Mouse (Mus musculus): Measurements from ENCODE around the gene Igf2r. TPM values are rescaled to one million over a fixed set of nuclear protein-coding genes. Genes with fewer than 3 reads are reported as not detected.
A peak's percentile ranks its signal among the peaks of the same experiment; 100 is the strongest.

Igf2r gene
- total RNA-seq, 2 experiments from 2014 or later, result 36.9 to 46.7 TPM

DNA sequence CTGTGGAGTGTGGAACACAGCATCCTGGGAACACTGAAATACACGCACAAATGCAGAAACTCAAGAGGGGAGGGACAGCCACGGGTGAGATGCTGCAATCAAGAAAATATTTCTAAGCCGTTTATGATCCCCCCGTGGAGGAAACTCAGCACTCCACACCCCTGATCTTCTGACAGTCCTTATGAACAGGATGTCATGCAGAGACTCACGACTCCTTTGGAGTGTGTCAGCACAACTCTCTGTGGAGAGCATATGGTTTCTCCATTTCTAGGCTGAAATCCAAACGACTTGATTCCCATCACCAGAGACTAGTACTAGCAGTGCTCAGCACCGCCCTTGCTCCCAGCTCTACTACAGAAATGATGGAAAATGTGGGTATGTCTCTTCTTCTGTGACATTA, 51.2 kb downstream of the Igf2r start:
- Histone ChIP-seq H3K27ac (peak overlapping the region; percentile 46), H3K4me3 (no peak overlapping the region)
- TF ChIP-seq CTCF (IDR thresholded peaks at IDR 0.05), result no peak
- intact Hi-C loops (cut with DNase I), result no loop called here
- DNase-seq, result no peak

DNA sequence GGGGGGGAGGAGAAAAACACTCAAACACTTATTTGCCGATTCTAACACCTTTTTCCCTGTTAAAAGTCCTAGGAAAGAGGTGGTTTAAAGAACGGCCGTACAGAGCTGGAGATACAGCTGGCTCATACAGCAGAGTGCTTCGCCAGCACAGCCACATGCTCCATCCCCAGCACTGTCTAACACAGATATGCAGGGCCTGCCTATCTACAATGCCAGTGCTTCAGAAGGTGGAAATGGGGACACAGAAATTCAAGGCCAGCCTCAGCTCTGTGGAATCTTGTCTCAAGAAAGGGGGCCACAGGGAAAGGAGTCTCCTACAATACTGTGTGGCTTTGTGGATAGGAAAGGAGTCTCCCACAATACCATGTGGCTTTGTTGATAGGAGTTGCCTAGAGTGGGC, 52.0 kb downstream of the Igf2r start:
- intact Hi-C loops (cut with DNase I), result no loop called here
- no peak for TF ChIP-seq CTCF (IDR thresholded peaks at IDR 0.05)
- no peak for DNase-seq
- no peak overlapping the region for H3K4me3 ChIP-seq
- H3K27ac ChIP-seq, result peak overlapping the region; percentile 44; the same call in 1 of the 2 replicates

DNA sequence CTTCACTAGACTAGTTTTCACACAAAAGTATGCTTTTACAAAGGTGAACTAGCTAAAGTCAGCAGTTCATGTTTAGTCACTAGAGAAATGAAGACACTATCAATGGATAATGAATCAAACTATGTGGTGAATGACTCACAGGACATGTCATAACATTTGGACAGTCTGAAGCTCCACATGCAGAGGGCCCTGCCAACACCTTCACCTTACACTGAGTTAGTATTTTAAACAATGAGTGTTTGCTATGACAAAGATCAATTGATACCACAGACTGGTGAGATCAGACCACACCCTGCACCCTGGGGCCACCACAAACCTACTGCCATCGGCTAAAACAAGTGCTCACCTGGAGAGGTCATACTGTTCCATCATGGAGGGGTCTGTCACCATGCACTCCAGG, 54.4 kb downstream of the Igf2r start:
- no peak overlapping the region for H3K27ac ChIP-seq
- intact Hi-C loops (cut with DNase I), result no loop called here
- TF ChIP-seq CTCF (IDR thresholded peaks at IDR 0.05), result no peak
- no peak overlapping the region for H3K4me3 ChIP-seq
- DNase-seq, result no peak

- Histone ChIP-seq H3K4me3 (no peak overlapping the region), H3K27ac (peak overlapping the region; percentile 24; the same call in 1 of the 2 replicates)
- intact Hi-C loops (cut with DNase I), result no loop called here
- TF ChIP-seq CTCF (IDR thresholded peaks at IDR 0.05), result peak; percentile 60
- DNase-seq, result no peak
Observed at GRCm38 (mm10) chr17:12714080-12714561, 55.3 kb downstream of the Igf2r start.

GRCm38 (mm10) chr17:12712993-12713392, 56.5 kb downstream of the Igf2r start:
- H3K4me3 ChIP-seq, result no peak overlapping the region
- no peak overlapping the region for H3K27ac ChIP-seq
- no peak for DNase-seq
- TF ChIP-seq CTCF (IDR thresholded peaks at IDR 0.05), result peak; percentile 34; the same call in 1 of the 2 replicates
- intact Hi-C loops (cut with DNase I), result loop anchor here (1.0 kb wide), 1 partner anchor 96 kb away; no protein-coding TSS in a partner anchor

- intact Hi-C loops (cut with DNase I), result no loop called here
- Histone ChIP-seq H3K4me3 (no peak overlapping the region), H3K27ac (no peak overlapping the region)
- no peak for TF ChIP-seq CTCF (IDR thresholded peaks at IDR 0.05)
- DNase-seq, result no peak
Observed at GRCm38 (mm10) chr17:12712191-12712590, 57.3 kb downstream of the Igf2r start.

GRCm38 (mm10) chr17:12710976-12711375, 58.5 kb downstream of the Igf2r start:
- TF ChIP-seq CTCF (IDR thresholded peaks at IDR 0.05), result no peak
- no peak overlapping the region for H3K4me3 ChIP-seq
- no peak overlapping the region for H3K27ac ChIP-seq
- no peak for DNase-seq
- intact Hi-C loops (cut with DNase I), result no loop called here

DNA sequence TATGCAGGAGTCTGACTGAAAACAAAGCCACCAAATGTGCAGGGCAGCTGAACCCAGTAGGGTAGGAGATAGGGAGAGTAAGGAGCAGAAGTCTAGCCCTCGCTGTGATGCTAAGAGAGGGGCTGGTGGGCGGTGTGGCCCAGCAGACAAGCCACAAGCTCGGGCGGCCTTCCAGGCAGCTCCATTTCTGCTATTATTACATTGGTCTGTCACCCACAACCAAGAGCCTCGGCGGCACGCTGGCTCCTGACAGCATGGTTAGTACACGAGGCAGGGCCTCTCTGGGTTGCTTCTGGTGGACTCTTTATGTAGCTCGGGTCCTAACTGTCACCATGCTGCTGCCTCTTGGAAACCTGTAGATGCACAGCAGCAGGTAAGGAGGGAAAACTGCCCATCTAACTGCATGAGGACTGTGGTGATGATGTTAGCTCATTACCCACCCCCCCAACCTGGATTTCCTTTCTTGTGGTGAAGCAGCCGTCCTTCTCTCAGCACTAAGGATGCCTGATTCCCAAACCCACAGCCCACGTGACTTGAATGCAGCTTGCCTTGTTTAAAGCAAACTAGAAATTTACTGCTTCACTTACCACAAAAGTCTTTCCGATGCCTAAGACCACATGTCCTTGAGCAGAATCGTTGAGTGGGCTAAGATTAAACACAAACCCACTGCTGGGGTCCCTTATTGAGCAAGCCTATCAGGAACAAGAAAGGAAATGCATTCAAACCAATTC, 59.2 kb downstream of the Igf2r start:
- no peak for TF ChIP-seq CTCF (IDR thresholded peaks at IDR 0.05)
- DNase-seq, result no peak
- intact Hi-C loops (cut with DNase I), result no loop called here
- no peak overlapping the region for H3K27ac ChIP-seq
- no peak overlapping the region for H3K4me3 ChIP-seq

- no peak overlapping the region for H3K27ac ChIP-seq
- intact Hi-C loops (cut with DNase I), result no loop called here
Observed at GRCm38 (mm10) chr17:12708398-12708797, 61.1 kb downstream of the Igf2r start.

DNA sequence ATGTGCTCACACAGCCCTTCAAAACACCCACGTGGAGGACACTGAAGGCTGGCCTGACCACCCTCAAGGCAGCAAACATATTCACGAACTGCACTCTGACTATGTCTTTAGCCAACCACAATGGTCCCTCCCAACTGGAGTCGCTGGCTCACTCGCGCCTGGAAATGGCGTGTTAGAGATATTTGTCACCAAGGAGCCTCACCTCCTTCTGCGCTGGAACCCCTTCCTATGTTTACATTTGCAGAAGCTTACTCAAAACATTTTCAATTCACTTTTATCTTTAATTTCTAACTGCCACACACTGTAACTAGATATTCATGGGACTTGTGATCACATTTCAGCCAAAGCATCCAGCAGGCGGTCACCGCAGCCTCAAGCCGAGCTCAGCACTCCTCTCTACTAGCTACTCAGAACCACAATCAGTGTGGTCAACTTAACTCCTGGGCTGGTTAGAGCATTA, 62.8 kb downstream of the Igf2r start:
- no peak overlapping the region for H3K27ac ChIP-seq
- TF ChIP-seq CTCF (IDR thresholded peaks at IDR 0.05), result no peak
- no peak for DNase-seq
- no peak overlapping the region for H3K4me3 ChIP-seq
- intact Hi-C loops (cut with DNase I), result no loop called here

More at GRCm38 (mm10) chr17:12708398-12708797, 61.1 kb downstream of the Igf2r start:
- H3K4me3 ChIP-seq, result no peak overlapping the region
- DNase-seq, result no peak
- TF ChIP-seq CTCF (IDR thresholded peaks at IDR 0.05), result no peak

DNA sequence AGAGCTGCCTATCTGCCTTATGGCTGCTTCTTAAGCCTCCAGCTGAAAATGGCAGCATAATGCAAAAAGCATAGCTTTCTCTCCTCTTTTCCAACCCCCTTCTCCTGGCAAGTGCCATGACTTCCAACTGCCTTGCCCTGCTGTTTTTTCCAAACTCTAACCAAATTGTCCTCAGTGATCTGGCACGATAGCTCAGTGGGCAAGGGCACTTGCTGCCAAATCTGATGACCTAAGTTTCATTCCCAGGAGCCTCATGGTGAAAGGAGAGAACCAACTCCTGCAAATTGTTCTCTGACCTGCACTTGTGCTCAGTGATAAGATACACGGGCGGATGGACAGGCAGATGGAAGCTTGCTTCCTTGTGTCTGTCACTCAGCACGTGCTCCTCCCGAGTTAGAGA, 66.6 kb downstream of the Igf2r start:
- no peak overlapping the region for H3K27ac ChIP-seq
- no peak for TF ChIP-seq CTCF (IDR thresholded peaks at IDR 0.05)

DNA sequence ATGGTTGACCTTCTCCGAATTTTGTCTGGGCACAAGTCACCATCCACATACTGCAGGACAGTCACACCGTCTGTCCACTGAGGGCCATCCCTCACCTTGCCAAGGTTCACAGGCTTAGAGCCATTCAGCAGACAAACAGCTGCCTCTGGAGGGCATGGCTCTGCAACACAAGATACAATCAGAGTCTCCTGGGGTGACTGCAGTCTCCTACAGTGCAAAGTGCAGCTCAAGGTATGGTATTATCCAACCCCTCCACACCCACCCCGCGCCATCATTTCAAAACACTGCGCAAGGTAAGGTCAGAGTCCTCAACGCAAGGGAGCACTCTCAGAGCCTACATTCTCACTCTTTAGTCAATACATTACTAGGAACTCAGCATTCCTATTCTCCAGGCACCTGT, 69.1 kb downstream of the Igf2r start:
- no peak for TF ChIP-seq CTCF (IDR thresholded peaks at IDR 0.05)
- Histone ChIP-seq H3K27ac (no peak overlapping the region), H3K4me3 (no peak overlapping the region)
- intact Hi-C loops (cut with DNase I), result no loop called here
- no peak for DNase-seq

More for the DNA sequence above, 66.6 kb downstream of the Igf2r start:
- DNase-seq, result no peak
- intact Hi-C loops (cut with DNase I), result no loop called here
- H3K4me3 ChIP-seq, result no peak overlapping the region

DNA sequence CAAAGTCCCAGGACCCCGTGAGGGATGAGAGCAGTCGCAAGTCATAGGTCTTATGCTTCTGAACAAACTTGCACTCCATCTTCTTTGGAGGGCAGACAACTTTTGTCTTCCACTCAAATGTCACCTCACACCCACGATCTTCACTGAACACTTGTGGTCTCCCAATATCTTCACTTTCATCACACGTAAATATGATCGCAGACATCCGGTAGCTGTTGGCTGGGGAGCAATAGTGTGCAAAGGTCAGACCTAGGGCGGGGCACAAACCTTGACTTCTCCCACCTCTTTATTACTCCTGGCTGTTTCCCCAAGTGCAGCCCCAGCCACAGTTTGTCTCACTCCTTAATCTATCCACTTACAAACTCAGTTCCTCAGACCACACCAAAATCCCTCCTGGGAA, 77.6 kb downstream of the Igf2r start:
- no peak for DNase-seq
- no peak overlapping the region for H3K4me3 ChIP-seq

GRCm38 (mm10) chr17:12689537-12689936, 79.9 kb downstream of the Igf2r start:
- Histone ChIP-seq H3K27ac (peak overlapping the region; percentile 85), H3K4me3 (no peak overlapping the region)
- DNase-seq, result no peak
- intact Hi-C loops (cut with DNase I), result no loop called here
- TF ChIP-seq CTCF (IDR thresholded peaks at IDR 0.05), result peak; percentile 52

More for the DNA sequence above, 77.6 kb downstream of the Igf2r start:
- H3K27ac ChIP-seq, result no peak overlapping the region
- TF ChIP-seq CTCF (IDR thresholded peaks at IDR 0.05), result no peak
- intact Hi-C loops (cut with DNase I), result no loop called here
